Mouse (Mus musculus): Measurements from ENCODE around the gene Olfr1111. TPM values are rescaled to one million over a fixed set of nuclear protein-coding genes. Genes with fewer than 3 reads are reported as not detected.

Olfr1111 gene
- total RNA-seq (2023): not detected

GRCm38 (mm10) chr2:87152524-87152923, at the start of gene Olfr1111:
Gene Olfr1111, minus strand, starts transcription at chr2:87152624.

GRCm38 (mm10) chr2:87187498-87187897, 35.1 kb upstream of the Olfr1111 start, which contains the start of gene Olfr1112:
Gene Olfr1112, plus strand, starts transcription at chr2:87187798.

DNA sequence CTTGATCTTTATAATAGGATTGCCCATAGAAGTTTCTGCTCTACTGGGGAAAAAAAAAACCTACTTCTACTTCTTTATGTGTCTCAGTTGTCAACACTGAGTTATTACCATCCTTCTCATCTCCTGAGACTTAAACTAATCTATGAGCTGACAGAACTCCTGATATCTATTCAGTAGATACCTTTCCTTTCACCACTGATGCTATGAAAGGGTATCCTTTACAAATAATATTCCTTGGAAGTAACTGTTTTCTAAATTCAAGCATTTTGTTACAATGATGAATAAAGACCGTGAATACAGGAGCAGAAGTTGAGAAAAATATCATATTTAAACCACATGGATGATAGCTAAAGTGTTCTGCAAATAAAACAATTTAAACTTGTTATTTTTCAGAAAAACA, 12.2 kb downstream of the Olfr1111 start, which contains the start of gene Olfr1110:
Gene Olfr1110, minus strand, starts transcription at position 101 of the 400 bp plus-strand sequence.

DNA sequence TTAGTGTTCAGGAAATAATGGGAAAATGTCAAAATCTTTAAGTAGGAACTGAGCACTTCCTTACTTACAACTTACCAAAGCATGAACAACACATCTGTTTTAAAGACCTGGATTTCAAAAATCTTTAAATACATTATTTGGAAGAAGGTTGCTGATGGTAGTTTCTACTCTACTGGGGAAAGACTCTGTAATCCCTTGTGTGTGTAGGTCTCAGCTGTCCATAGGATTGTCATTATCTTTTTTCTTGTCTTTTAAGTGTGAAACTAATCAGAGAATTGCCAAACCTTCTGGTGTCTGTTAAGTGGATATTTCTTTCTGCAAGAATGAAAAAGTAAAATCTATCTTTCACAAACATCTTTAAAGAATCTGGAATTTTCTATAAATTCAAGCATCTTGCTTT, 38.0 kb downstream of the Olfr1111 start, which contains the start of gene Olfr259:
Gene Olfr259, minus strand, starts transcription at position 101 of the 400 bp plus-strand sequence.

Other genes starting within 250 kb of the Olfr1111 start
- not detected for gene Olfr1098, start 228.1 kb downstream of the Olfr1111 start, total RNA-seq (2023)
- not detected for gene Olfr1099, start 191.9 kb downstream of the Olfr1111 start, total RNA-seq (2023)
- gene Olfr1100, start 172.7 kb downstream of the Olfr1111 start, total RNA-seq (2023): not detected
- not detected for gene Olfr1101, start 161.4 kb downstream of the Olfr1111 start, total RNA-seq (2023)
- gene Olfr1102, start 154.2 kb downstream of the Olfr1111 start, total RNA-seq (2023): not detected
- not detected for gene Olfr1104, start 125.5 kb downstream of the Olfr1111 start, total RNA-seq (2023)
- gene Olfr1105, start 116.1 kb downstream of the Olfr1111 start, total RNA-seq (2023): not detected
- gene Olfr1106, start 100.4 kb downstream of the Olfr1111 start, total RNA-seq (2023): not detected
- not detected for gene Olfr1107, start 76.8 kb downstream of the Olfr1111 start, total RNA-seq (2023)
- not detected for gene Olfr1109, start 56.6 kb downstream of the Olfr1111 start, total RNA-seq (2023)
- not detected for gene Olfr259, start 38.1 kb downstream of the Olfr1111 start, total RNA-seq (2023)
- gene Olfr1110, start 12.3 kb downstream of the Olfr1111 start, total RNA-seq (2023): not detected
- gene Olfr1112, start 35.2 kb upstream of the Olfr1111 start, total RNA-seq (2023): not detected
- not detected for gene Olfr1113, start 56.3 kb upstream of the Olfr1111 start, total RNA-seq (2023)
- not detected for gene Olfr1115, start 95.4 kb upstream of the Olfr1111 start, total RNA-seq (2023)
- not detected for gene Olfr1116, start 114.9 kb upstream of the Olfr1111 start, total RNA-seq (2023)
- gene Olfr1118, start 155.0 kb upstream of the Olfr1111 start, total RNA-seq (2023): not detected
- not detected for gene Olfr1120, start 202.2 kb upstream of the Olfr1111 start, total RNA-seq (2023)
- gene Olfr1121, start 217.3 kb upstream of the Olfr1111 start, total RNA-seq (2023): not detected
- gene Olfr1122, start 233.2 kb upstream of the Olfr1111 start, total RNA-seq (2023): under 1 TPM in 1 of 2 experiments, not detected in 1; 0.29 TPM